Mouse (Mus musculus): Measurements from ENCODE around the gene Npc1l1. TPM values are rescaled to one million over a fixed set of nuclear protein-coding genes. Genes with fewer than 3 reads are reported as not detected.

Npc1l1 gene
- total and polyA plus RNA-seq, 3 experiments: 0.16 TPM; not detected in 2

DNA sequence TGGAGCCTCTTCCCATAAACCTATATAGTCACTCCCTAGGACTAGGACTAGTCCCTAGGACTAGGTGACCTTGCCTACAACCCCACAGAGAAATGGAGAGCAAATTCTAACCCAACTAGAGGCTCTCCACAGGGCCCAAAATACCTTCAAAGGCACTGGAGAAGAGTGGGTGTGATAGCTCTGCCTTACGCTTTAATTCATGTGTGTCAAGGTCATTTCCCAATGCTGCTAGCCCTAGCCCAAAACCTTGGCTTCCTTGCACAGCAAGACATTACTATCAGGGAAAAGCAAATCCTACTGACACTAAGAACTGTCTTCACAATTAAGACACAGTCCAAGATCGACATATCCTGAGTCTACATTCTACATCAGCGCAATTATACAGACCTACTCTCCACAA, 66.9 kb downstream of the Npc1l1 start:
- no peaks in the 10 kb centered on the region; the same call in 1 of the 2 replicates for H3K4me1 ChIP-seq (ENCODE audit: insufficient read depth, low read depth, low read length)
- ATAC-seq (ENCODE audit: extremely low read depth, insufficient number of reproducible peaks, low FRiP score, poor library complexity, severe bottlenecking): no peak
- TF ChIP-seq GATA2 (IDR thresholded peaks at IDR 0.05; ENCODE audit: borderline replicate concordance, low read depth, low read length) (no peak), CTCF (IDR thresholded peaks at IDR 0.05; ENCODE audit: low read depth, low read length) (no peak), TAL1 (conservative IDR thresholded peaks at IDR 0.05; ENCODE audit: low read depth, low read length) (no peak), GATA1 (IDR thresholded peaks at IDR 0.05; ENCODE audit: borderline replicate concordance, low read length) (no peak), POLR2AphosphoS5 (IDR thresholded peaks at IDR 0.05; ENCODE audit: insufficient replicate concordance, low read depth, low read length) (no peak)

DNA sequence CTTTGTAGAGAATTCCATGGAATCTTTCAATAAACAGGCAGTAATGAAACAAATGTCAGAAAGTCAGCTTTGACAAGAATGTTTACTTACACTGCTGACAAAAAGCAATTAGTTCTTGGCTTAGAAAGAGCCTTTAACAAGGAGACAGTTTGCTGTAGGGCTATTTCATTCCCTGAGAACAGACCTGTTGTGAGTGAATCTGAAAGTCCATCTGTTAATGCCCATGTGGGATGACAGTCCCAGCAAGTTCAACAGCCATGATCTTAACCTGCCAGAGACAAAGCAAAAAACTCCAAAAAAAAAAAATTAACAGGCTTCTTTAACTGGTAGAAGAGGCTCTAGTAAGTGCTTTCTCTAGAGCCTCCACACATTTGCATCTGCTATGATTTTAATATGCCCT, 68.4 kb downstream of the Npc1l1 start:
- TF ChIP-seq POLR2AphosphoS5 (IDR thresholded peaks at IDR 0.05; ENCODE audit: insufficient replicate concordance, low read depth, low read length) (no peak), GATA1 (IDR thresholded peaks at IDR 0.05; ENCODE audit: borderline replicate concordance, low read length) (no peak), GATA2 (IDR thresholded peaks at IDR 0.05; ENCODE audit: borderline replicate concordance, low read depth, low read length) (no peak), CTCF (IDR thresholded peaks at IDR 0.05; ENCODE audit: low read depth, low read length) (no peak), TAL1 (conservative IDR thresholded peaks at IDR 0.05; ENCODE audit: low read depth, low read length) (no peak)
- ATAC-seq (ENCODE audit: extremely low read depth, insufficient number of reproducible peaks, low FRiP score, poor library complexity, severe bottlenecking) (no peak), DNase-seq (ENCODE audit: low spot score) (no peak)
- H3K36me3 ChIP-seq (replicated peaks): peaks cover 33% of the 10 kb centered on the region
- no peaks in the 10 kb centered on the region; the same call in 1 of the 2 replicates for H3K4me1 ChIP-seq (ENCODE audit: insufficient read depth, low read depth, low read length)
- no peaks in the 10 kb centered on the region for H3K9me3 ChIP-seq (replicated peaks)
- H3K27me3 ChIP-seq (ENCODE audit: insufficient read depth, low read length): no peaks in the 10 kb centered on the region
- H3K4me3 ChIP-seq (ENCODE audit: low read depth, low read length): no peak overlapping the region

More for the DNA sequence above, 66.9 kb downstream of the Npc1l1 start:
- Histone ChIP-seq H3K36me3 (replicated peaks) (peaks cover 33% of the 10 kb centered on the region), H3K27me3 (ENCODE audit: insufficient read depth, low read length) (no peaks in the 10 kb centered on the region), H3K9me3 (replicated peaks) (no peaks in the 10 kb centered on the region), H3K4me3 (ENCODE audit: low read depth, low read length) (no peak overlapping the region)
- no peak for DNase-seq (ENCODE audit: low spot score)

Other genes with a start within 250 kb of the Npc1l1 start
- not detected in 2 replicates for gene Camk2b, start 163.8 kb downstream of the Npc1l1 start, total RNA-seq (2014; fragmentation: Nextera tagmentation)
- gene Camk2b, start 163.8 kb downstream of the Npc1l1 start, total RNA-seq (2017): 0.06 and 0.16 TPM in 2 replicates
- gene Camk2b, start 163.8 kb downstream of the Npc1l1 start, polyA plus RNA-seq (2012): 0.01 TPM in 1 of 2 replicates, not detected in the other
- gene A730071L15Rik, start 30.1 kb downstream of the Npc1l1 start, total RNA-seq (2014; fragmentation: Nextera tagmentation): 2.4 TPM in 1 of 2 replicates, not detected in the other
- 0.17 and 0.71 TPM in 2 replicates for gene A730071L15Rik, start 30.1 kb downstream of the Npc1l1 start, total RNA-seq (2017)
- not detected in 2 replicates for gene A730071L15Rik, start 30.1 kb downstream of the Npc1l1 start, polyA plus RNA-seq (2012)
- gene Nudcd3, start 29.7 kb downstream of the Npc1l1 start, total RNA-seq (2014; fragmentation: Nextera tagmentation): 17.6 and 18.1 TPM in 2 replicates
- 32.0 and 34.8 TPM in 2 replicates for gene Nudcd3, start 29.7 kb downstream of the Npc1l1 start, total RNA-seq (2017)
- gene Nudcd3, start 29.7 kb downstream of the Npc1l1 start, polyA plus RNA-seq (2012): 21.7 and 25.7 TPM in 2 replicates
- gene Ddx56, start 37.6 kb upstream of the Npc1l1 start, total RNA-seq (2014; fragmentation: Nextera tagmentation): 35.8 and 40.6 TPM in 2 replicates
- gene Ddx56, start 37.6 kb upstream of the Npc1l1 start, total RNA-seq (2017): 42.5 and 47.4 TPM in 2 replicates
- gene Ddx56, start 37.6 kb upstream of the Npc1l1 start, polyA plus RNA-seq (2012): 16.9 and 20.4 TPM in 2 replicates
- gene Tmed4, start 44.7 kb upstream of the Npc1l1 start, total RNA-seq (2014; fragmentation: Nextera tagmentation): 39.7 and 45.1 TPM in 2 replicates
- 34.7 and 36.1 TPM in 2 replicates for gene Tmed4, start 44.7 kb upstream of the Npc1l1 start, total RNA-seq (2017)
- gene Tmed4, start 44.7 kb upstream of the Npc1l1 start, polyA plus RNA-seq (2012): 33.2 and 38.1 TPM in 2 replicates
- 97.5 and 108 TPM in 2 replicates for gene Ogdh, start 61.5 kb upstream of the Npc1l1 start, total RNA-seq (2014; fragmentation: Nextera tagmentation)
- gene Ogdh, start 61.5 kb upstream of the Npc1l1 start, total RNA-seq (2017): 57.7 and 65.5 TPM in 2 replicates
- gene Ogdh, start 61.5 kb upstream of the Npc1l1 start, polyA plus RNA-seq (2012): 33.1 and 49.5 TPM in 2 replicates
- 63.4 and 75.4 TPM in 2 replicates for gene Zmiz2, start 158.9 kb upstream of the Npc1l1 start, total RNA-seq (2014; fragmentation: Nextera tagmentation)
- gene Zmiz2, start 158.9 kb upstream of the Npc1l1 start, total RNA-seq (2017): 6.0 and 7.1 TPM in 2 replicates
- gene Zmiz2, start 158.9 kb upstream of the Npc1l1 start, polyA plus RNA-seq (2012): 245 and 292 TPM in 2 replicates
- 1,642 and 2,027 TPM in 2 replicates for gene Ppia, start 185.3 kb upstream of the Npc1l1 start, total RNA-seq (2014; fragmentation: Nextera tagmentation)
- 3,073 and 3,673 TPM in 2 replicates for gene Ppia, start 185.3 kb upstream of the Npc1l1 start, total RNA-seq (2017)
- gene Ppia, start 185.3 kb upstream of the Npc1l1 start, polyA plus RNA-seq (2012): 182 and 196 TPM in 2 replicates
- 53.2 and 62.9 TPM in 2 replicates for gene H2afv, start 214.3 kb upstream of the Npc1l1 start, total RNA-seq (2014; fragmentation: Nextera tagmentation)
- 77.3 and 92.1 TPM in 2 replicates for gene H2afv, start 214.3 kb upstream of the Npc1l1 start, total RNA-seq (2017)
- gene H2afv, start 214.3 kb upstream of the Npc1l1 start, polyA plus RNA-seq (2012): 68.1 and 97.5 TPM in 2 replicates
- 38.2 and 43.9 TPM in 2 replicates for gene Purb, start 245.8 kb upstream of the Npc1l1 start, total RNA-seq (2014; fragmentation: Nextera tagmentation)
- 32.0 and 34.5 TPM in 2 replicates for gene Purb, start 245.8 kb upstream of the Npc1l1 start, total RNA-seq (2017)
- gene Purb, start 245.8 kb upstream of the Npc1l1 start, polyA plus RNA-seq (2012): 7.8 and 8.9 TPM in 2 replicates

Data from G1E (cell line).